Mouse (Mus musculus): ENCODE data around the gene Nol10. TPM values are rescaled to one million over a fixed set of nuclear protein-coding genes. Genes with fewer than 3 reads are reported as not detected.
"Not testable (repeated sequence)": the region's sequence is repeated elsewhere in the genome, so short reads cannot be mapped to it uniquely, and the experiment has no call there.

Nol10 gene
- polyA plus RNA-seq, 1 experiment from 2014 or later, result 20.2 TPM

- Histone ChIP-seq H3K4me1 (no peaks in the 10 kb centered on the region), H3K27me3 (replicated peaks) (no peaks in the 10 kb centered on the region), H3K27ac (replicated peaks) (no peak overlapping the region), H3K9me3 (replicated peaks) (no peaks in the 10 kb centered on the region), H3K4me3 (replicated peaks) (no peak overlapping the region), H3K36me3 (no peaks in the 10 kb centered on the region), H3K4me2 (no peak overlapping the region), H3K9ac (replicated peaks) (no peak overlapping the region)
- ATAC-seq (ENCODE audit: low FRiP score), result no peak
- 89% methylated on average over 3 of the region's 3 CpGs for WGBS
Measured at GRCm38 (mm10) chr12:17468359-17468758, 120.1 kb downstream of the Nol10 start.

- no peak overlapping the region for H3K4me3 ChIP-seq (replicated peaks)
- H3K4me2 ChIP-seq, result no peak overlapping the region
- no peaks in the 10 kb centered on the region for H3K9me3 ChIP-seq (replicated peaks)
- no peaks in the 10 kb centered on the region for H3K27me3 ChIP-seq (replicated peaks)
- WGBS, result 81% methylated on average over 7 of the region's 7 CpGs
- H3K4me1 ChIP-seq, result no peaks in the 10 kb centered on the region
- no peak overlapping the region for H3K27ac ChIP-seq (replicated peaks)
- H3K36me3 ChIP-seq, result no peaks in the 10 kb centered on the region
- no peak for ATAC-seq (ENCODE audit: low FRiP score)
- no peak overlapping the region for H3K9ac ChIP-seq (replicated peaks)
Measured at GRCm38 (mm10) chr12:17469869-17470268, 121.6 kb downstream of the Nol10 start.

GRCm38 (mm10) chr12:17470528-17470927 is 122.3 kb downstream of the Nol10 start:
- not testable (repeated sequence) for H3K36me3 ChIP-seq; H3K27me3 ChIP-seq (replicated peaks); H3K9ac ChIP-seq (replicated peaks); H3K4me2 ChIP-seq; ATAC-seq (ENCODE audit: low FRiP score); H3K27ac ChIP-seq (replicated peaks); H3K4me1 ChIP-seq; H3K9me3 ChIP-seq (replicated peaks); H3K4me3 ChIP-seq (replicated peaks)

- Histone ChIP-seq H3K36me3 (no peaks in the 10 kb centered on the region), H3K4me1 (no peaks in the 10 kb centered on the region), H3K4me3 (replicated peaks) (no peak overlapping the region), H3K27me3 (replicated peaks) (no peaks in the 10 kb centered on the region), H3K9me3 (replicated peaks) (no peaks in the 10 kb centered on the region), H3K4me2 (no peak overlapping the region), H3K9ac (replicated peaks) (no peak overlapping the region), H3K27ac (replicated peaks) (no peak overlapping the region)
- 85% methylated on average over 1 of the region's 1 CpGs for WGBS
- ATAC-seq (ENCODE audit: low FRiP score), result no peak
Measured at GRCm38 (mm10) chr12:17471405-17471804, 123.1 kb downstream of the Nol10 start.

GRCm38 (mm10) chr12:17473128-17473527 is 124.9 kb downstream of the Nol10 start:
- Histone ChIP-seq H3K27ac (replicated peaks) (no peak overlapping the region), H3K4me3 (replicated peaks) (no peak overlapping the region), H3K9me3 (replicated peaks) (no peaks in the 10 kb centered on the region), H3K36me3 (no peaks in the 10 kb centered on the region), H3K4me2 (no peak overlapping the region), H3K27me3 (replicated peaks) (no peaks in the 10 kb centered on the region), H3K4me1 (no peaks in the 10 kb centered on the region), H3K9ac (replicated peaks) (no peak overlapping the region)
- WGBS, result 95% methylated on average over 3 of the region's 3 CpGs
- no peak for ATAC-seq (ENCODE audit: low FRiP score)

- no peak overlapping the region for H3K27ac ChIP-seq (replicated peaks)
- no peaks in the 10 kb centered on the region for H3K9me3 ChIP-seq (replicated peaks)
- no peaks in the 10 kb centered on the region for H3K36me3 ChIP-seq
- H3K4me3 ChIP-seq (replicated peaks), result no peak overlapping the region
- no peaks in the 10 kb centered on the region for H3K27me3 ChIP-seq (replicated peaks)
- no peak overlapping the region for H3K9ac ChIP-seq (replicated peaks)
- H3K4me1 ChIP-seq, result no peaks in the 10 kb centered on the region
- 88% methylated on average over 3 of the region's 3 CpGs for WGBS
- H3K4me2 ChIP-seq, result no peak overlapping the region
- no peak for ATAC-seq (ENCODE audit: low FRiP score)
Measured at GRCm38 (mm10) chr12:17473862-17474261, 125.6 kb downstream of the Nol10 start.

- Histone ChIP-seq H3K4me3 (replicated peaks) (no peak overlapping the region), H3K4me1 (no peaks in the 10 kb centered on the region), H3K9ac (replicated peaks) (no peak overlapping the region), H3K9me3 (replicated peaks) (no peaks in the 10 kb centered on the region), H3K4me2 (no peak overlapping the region), H3K36me3 (no peaks in the 10 kb centered on the region), H3K27ac (replicated peaks) (no peak overlapping the region), H3K27me3 (replicated peaks) (no peaks in the 10 kb centered on the region)
- no peak for ATAC-seq (ENCODE audit: low FRiP score)
- 69% methylated on average over 4 of the region's 4 CpGs for WGBS
Measured at GRCm38 (mm10) chr12:17474681-17475080, 126.4 kb downstream of the Nol10 start.

GRCm38 (mm10) chr12:17475146-17475545 is 126.9 kb downstream of the Nol10 start:
- Histone ChIP-seq H3K27me3 (replicated peaks) (no peaks in the 10 kb centered on the region), H3K36me3 (no peaks in the 10 kb centered on the region), H3K27ac (replicated peaks) (no peak overlapping the region), H3K9me3 (replicated peaks) (no peaks in the 10 kb centered on the region), H3K4me1 (no peaks in the 10 kb centered on the region), H3K9ac (replicated peaks) (no peak overlapping the region), H3K4me2 (no peak overlapping the region), H3K4me3 (replicated peaks) (no peak overlapping the region)
- 79% methylated on average over 4 of the region's 4 CpGs for WGBS
- ATAC-seq (ENCODE audit: low FRiP score), result no peak

GRCm38 (mm10) chr12:17478196-17478595 is 129.9 kb downstream of the Nol10 start:
- H3K36me3 ChIP-seq, result no peaks in the 10 kb centered on the region
- no peak overlapping the region for H3K27ac ChIP-seq (replicated peaks)
- H3K4me1 ChIP-seq, result no peaks in the 10 kb centered on the region
- no peaks in the 10 kb centered on the region for H3K27me3 ChIP-seq (replicated peaks)
- ATAC-seq (ENCODE audit: low FRiP score), result no peak
- 87% methylated on average over 12 of the region's 12 CpGs for WGBS
- no peak overlapping the region for H3K9ac ChIP-seq (replicated peaks)
- no peaks in the 10 kb centered on the region for H3K9me3 ChIP-seq (replicated peaks)
- no peak overlapping the region for H3K4me3 ChIP-seq (replicated peaks)
- H3K4me2 ChIP-seq, result no peak overlapping the region

GRCm38 (mm10) chr12:17478856-17479255 is 130.6 kb downstream of the Nol10 start:
- Histone ChIP-seq H3K4me3 (replicated peaks) (no peak overlapping the region), H3K9ac (replicated peaks) (no peak overlapping the region), H3K36me3 (no peaks in the 10 kb centered on the region), H3K27me3 (replicated peaks) (no peaks in the 10 kb centered on the region), H3K4me2 (no peak overlapping the region), H3K27ac (replicated peaks) (no peak overlapping the region), H3K4me1 (no peaks in the 10 kb centered on the region), H3K9me3 (replicated peaks) (no peaks in the 10 kb centered on the region)
- 88% methylated on average over 2 of the region's 2 CpGs for WGBS
- no peak for ATAC-seq (ENCODE audit: low FRiP score)

Small RNA genes lying within 50 kb of the gene (microRNA-seq; reads per million reads assigned to microRNA genes)
- gene Mir3066, result 9.9 reads per million, percentile 25 among the genes with 10 or more reads in this experiment

Other genes with a start within 250 kb of the Nol10 start
- gene Kcnf1, start 171.6 kb upstream of the Nol10 start, polyA plus RNA-seq (2015; fragmentation: Nextera tagmentation; extraction: Ambion mirVana), result 2.7 and 4.2 TPM in 2 replicates
- 280 and 319 TPM in 2 replicates for gene Pdia6, start 81.9 kb upstream of the Nol10 start, polyA plus RNA-seq (2015; fragmentation: Nextera tagmentation; extraction: Ambion mirVana)
- 0.41 and 0.43 TPM in 2 replicates for gene Atp6v1c2, start 19.1 kb upstream of the Nol10 start, polyA plus RNA-seq (2015; fragmentation: Nextera tagmentation; extraction: Ambion mirVana)
- gene Odc1, start 196.3 kb downstream of the Nol10 start, polyA plus RNA-seq (2015; fragmentation: Nextera tagmentation; extraction: Ambion mirVana), result 104 and 117 TPM in 2 replicates

Measured in neural tube, embryonic 15.5 days (tissue).